Comparison of ENCODE assay signal across 9 mouse cellular contexts in the genomic region with DNA sequence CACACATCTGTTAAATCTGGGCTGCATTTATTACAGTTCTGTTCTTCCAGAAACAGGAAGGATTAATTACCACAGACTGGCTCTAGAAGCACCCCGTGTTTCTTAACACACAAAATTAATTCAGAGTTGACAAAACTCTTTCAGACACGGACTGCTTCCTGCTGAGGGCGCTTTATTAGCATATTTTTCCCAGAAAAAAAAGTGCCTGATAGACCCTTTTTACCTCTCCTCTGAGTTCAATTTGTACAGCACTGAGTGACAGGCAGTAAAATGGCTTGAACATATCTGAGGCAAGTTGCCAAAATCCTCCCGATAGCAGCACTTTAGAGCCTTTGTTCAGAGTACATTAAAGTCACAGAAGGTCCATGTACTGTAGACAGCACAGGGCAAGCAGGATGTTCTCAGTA.
DNase-seq lines count a peak whose midpoint lies in the region; ATAC-seq lines count a peak whose summit lies in the region.
"Had no signal": no experiment of that assay in that cellular context is flagged by ENCODE, and none has a peak within 500 bp of the region (broad histone marks: within the 10 kb centered on the region; RNA-seq: fewer than 3 reads in every experiment).

No protein-coding gene starts in this region.

- no peak for DNase-seq in heart, adult 9 months (ENCODE audit: low spot score in 2 of 2)
- peak; percentile 40 for DNase-seq in neural tube, embryonic 11.5 days (ENCODE audit: low spot score)
- DNase-seq in neural tube, embryonic 10.5 days (ENCODE audit: extremely low spot score, low spot score): no peak
- no peak for DNase-seq in right cerebral cortex, postnatal 36 days (ENCODE audit: low spot score in 2 of 2)
- no peak for DNase-seq in gastrocnemius, adult 8-10 months (ENCODE audit: low spot score in 2 of 2)
- DNase-seq in ovary, postnatal 36 days (ENCODE audit: low spot score): no peak
- DNase-seq: adrenal gland, adult 2 months had no signal

- no peak overlapping the region for H3K27ac ChIP-seq in heart, embryonic 13.5 days (replicated peaks)
- H3K27ac ChIP-seq in neural tube, embryonic 11.5 days (ENCODE audit: low read depth, low read length): no peak overlapping the region
- no peak overlapping the region for H3K27ac ChIP-seq in limb, embryonic 13.5 days

- H3K27me3 ChIP-seq in heart, embryonic 13.5 days (replicated peaks): no peaks in the 10 kb centered on the region
- no peaks in the 10 kb centered on the region for H3K27me3 ChIP-seq in neural tube, embryonic 11.5 days (ENCODE audit: control insufficient read depth, insufficient read depth, low read length)
- no peaks in the 10 kb centered on the region for H3K27me3 ChIP-seq in limb, embryonic 13.5 days

- H3K4me1 ChIP-seq in heart, embryonic 13.5 days: peaks cover 8% of the 10 kb centered on the region; the same call in 1 of the 2 replicates
- H3K4me1 ChIP-seq in neural tube, embryonic 11.5 days (ENCODE audit: control insufficient read depth, insufficient read depth, low read length): no peaks in the 10 kb centered on the region
- peaks cover 9% of the 10 kb centered on the region for H3K4me1 ChIP-seq in limb, embryonic 13.5 days

- no peaks in the 10 kb centered on the region for H3K9me3 ChIP-seq in heart, embryonic 13.5 days
- H3K9me3 ChIP-seq in neural tube, embryonic 11.5 days (ENCODE audit: control insufficient read depth, low read length): no peaks in the 10 kb centered on the region
- no peaks in the 10 kb centered on the region for H3K9me3 ChIP-seq in limb, embryonic 13.5 days

- H3K9ac ChIP-seq in heart, embryonic 13.5 days: no peak overlapping the region
- no peak overlapping the region for H3K9ac ChIP-seq in neural tube, embryonic 11.5 days (ENCODE audit: low read length)
- H3K9ac ChIP-seq in limb, embryonic 13.5 days: no peak overlapping the region

- peak overlapping the region; percentile 47 for H3K4me2 ChIP-seq in heart, embryonic 13.5 days
- no peak overlapping the region for H3K4me2 ChIP-seq in neural tube, embryonic 11.5 days (ENCODE audit: low read depth)
- H3K4me2 ChIP-seq in limb, embryonic 13.5 days (replicated peaks): peak overlapping the region; percentile 34

- WGBS in heart, embryonic 13.5 days: 14% methylated on average over 4 of the region's 4 CpGs
- 11% methylated on average over 4 of the region's 4 CpGs for WGBS in neural tube, embryonic 11.5 days
- WGBS in limb, embryonic 13.5 days: 4% methylated on average over 4 of the region's 4 CpGs

- no peak overlapping the region for H3K4me3 ChIP-seq in heart, embryonic 13.5 days
- H3K4me3 ChIP-seq in neural tube, embryonic 11.5 days (ENCODE audit: low read depth, low read length): no peak overlapping the region
- no peak overlapping the region for H3K4me3 ChIP-seq in limb, embryonic 13.5 days

- no peak for ATAC-seq in heart, embryonic 13.5 days (ENCODE audit: extremely low read depth, insufficient number of reproducible peaks, low FRiP score, low TSS enrichment)
- ATAC-seq in neural tube, embryonic 11.5 days (ENCODE audit: insufficient read depth, low FRiP score, low TSS enrichment): peak; percentile 94
- ATAC-seq in limb, embryonic 13.5 days (ENCODE audit: low FRiP score, low read depth): peak; percentile 71

- H3K36me3 ChIP-seq in heart, embryonic 13.5 days: no peaks in the 10 kb centered on the region
- H3K36me3 ChIP-seq in neural tube, embryonic 11.5 days (ENCODE audit: control insufficient read depth, insufficient read depth, low read length): no peaks in the 10 kb centered on the region
- no peaks in the 10 kb centered on the region for H3K36me3 ChIP-seq in limb, embryonic 13.5 days
